Mouse (Mus musculus): ENCODE data around the gene Pom121.
"Not testable (repeated sequence)": the region's sequence is repeated elsewhere in the genome, so short reads cannot be mapped to it uniquely, and the experiment has no call there.

The Pom121 gene

DNA sequence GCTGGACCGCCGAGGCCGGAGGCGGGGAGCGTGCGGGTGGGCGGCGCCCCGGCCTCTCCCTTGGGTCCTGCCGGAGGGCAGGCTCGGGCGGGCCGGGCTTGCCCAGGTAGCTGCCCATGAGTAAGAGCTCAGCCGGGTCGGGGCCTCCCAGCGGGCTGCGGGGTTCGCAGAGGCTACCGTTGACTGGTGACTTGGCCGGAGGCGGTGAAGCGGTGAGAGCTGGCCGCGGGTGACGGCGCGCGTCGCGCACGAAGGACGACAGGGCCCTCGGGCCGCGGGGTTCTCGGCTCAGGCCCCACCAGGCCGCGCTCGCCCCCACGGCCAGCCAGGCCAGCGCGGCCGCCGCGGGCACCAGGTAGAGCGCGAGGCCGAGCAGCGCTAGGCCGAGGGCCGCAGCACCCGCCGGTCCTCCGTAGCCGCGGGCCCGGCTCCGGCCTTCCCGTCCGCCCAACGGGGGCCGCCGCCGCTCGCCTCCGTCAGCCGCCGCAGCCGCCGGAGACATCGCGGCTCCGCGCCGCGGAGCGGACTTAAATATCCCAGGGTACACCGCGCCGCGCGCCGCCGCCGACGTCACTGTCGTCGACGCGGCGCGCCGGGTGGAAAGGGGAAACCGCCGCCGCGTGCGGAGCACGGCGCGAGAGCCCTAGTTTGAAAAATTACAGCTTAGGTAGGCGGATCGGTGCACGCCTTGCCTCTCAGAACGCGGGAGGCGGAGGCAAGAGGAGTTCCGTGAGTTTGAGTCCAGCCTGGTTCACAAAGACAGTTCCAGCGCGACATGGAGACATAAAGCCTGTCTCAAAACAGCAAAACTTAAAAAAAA lies at the start of gene Pom121:
Gene Pom121 (minus strand): TSS at position 543 of the 820 bp plus-strand sequence.
- in situ Hi-C loops (cut with MboI, MseI), result no loop called here

DNA sequence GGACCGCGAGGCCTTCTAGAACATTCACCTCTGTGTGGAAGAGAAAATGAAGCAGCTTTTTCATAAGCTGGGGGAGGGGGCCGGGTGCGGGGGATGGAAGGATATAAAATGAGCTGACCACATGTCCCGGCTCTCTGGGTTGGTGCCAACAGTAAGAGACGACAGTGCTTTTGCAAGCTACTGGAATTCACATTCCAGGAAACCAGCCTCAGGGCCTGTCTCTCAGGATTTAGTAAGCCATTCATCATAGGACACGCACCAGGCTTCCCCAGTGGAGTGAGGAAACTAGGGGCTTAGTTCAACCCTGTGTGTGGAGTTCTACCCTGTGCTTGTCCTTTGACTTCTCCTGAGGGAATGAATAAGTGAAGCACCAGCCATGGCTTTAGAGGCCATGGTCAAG lies 48.1 kb upstream of the Pom121 start:
- in situ Hi-C loops (cut with MboI, MseI), result no loop called here

DNA sequence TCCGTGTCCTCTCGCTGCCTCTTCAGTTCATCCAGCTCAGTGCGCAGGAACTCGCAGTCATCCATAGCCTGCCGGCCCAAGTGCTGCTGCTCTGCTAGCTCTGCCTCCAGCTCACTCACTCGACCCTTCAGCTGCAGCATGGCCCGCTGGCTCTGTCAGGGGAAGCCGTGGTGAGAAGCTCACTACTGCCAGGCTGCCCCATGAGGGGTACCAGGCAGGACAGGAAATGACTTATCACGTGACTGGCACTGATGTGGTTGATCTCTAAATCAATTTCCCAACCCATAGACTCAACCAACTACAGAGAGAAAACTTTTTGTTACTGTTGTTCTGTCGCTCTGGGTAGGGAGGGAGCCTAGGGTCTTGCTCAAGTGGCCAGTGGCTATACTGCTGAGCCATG lies 40.7 kb upstream of the Pom121 start:
- in situ Hi-C loops (cut with MboI, MseI), result no loop called here

DNA sequence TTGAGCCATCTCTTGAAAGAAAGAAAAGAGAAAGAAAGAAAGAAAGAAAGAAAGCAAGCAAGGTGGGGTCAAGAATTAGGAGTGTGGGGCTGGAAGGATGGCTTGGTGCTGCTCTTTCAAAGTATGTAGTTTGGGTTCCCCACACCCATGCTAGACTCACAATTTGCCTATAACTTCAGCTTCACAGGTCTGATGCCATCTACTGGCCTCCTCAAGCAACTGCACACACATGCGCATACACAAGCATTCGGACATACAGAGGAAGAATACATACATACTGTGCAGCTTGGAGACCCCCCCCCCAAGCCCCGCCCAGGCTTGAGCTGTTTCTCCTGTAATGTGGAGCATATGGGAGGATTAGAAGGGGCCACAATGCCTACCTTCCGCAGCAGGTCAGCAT lies 39.5 kb upstream of the Pom121 start:
- in situ Hi-C loops (cut with MboI, MseI), result no loop called here

DNA sequence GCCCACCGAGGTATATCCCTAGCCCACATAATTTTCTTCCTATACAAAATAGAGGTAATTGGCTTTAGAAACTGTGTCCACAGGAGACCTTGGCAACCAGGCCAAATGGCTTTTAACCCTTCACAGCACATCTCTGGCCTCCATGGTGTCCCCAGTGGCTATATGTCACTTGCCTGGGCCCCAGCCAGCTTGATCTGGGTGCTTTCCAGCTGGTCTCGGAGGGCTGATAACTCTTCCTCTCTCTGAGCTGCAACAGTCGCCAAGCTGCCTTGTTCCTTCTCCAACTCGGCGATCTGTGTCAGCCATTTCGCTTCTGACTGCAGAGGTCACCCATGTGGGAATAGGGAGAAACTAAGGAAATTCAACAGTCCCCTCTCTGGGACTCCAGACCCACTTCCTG lies 36.8 kb upstream of the Pom121 start:
- in situ Hi-C loops (cut with MboI, MseI), result no loop called here

DNA sequence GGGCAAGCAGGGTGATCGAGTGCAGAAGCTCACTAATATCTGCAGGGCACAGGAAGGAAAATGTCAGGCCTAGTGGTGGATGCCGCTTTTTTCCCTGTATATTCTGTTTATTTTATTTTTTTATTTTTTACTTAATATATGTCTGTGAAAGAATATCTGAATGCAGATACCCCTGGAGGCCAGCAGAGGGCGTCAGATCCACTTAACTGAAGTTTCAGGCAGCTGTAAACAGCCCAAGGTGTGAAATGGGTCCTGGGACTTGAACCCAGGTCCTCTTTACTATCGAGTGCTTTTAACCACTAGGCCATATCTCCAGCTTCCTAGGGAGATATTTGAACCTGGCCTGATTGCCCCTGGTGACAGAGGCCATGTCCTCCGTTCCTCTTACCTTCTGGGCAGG lies 34.4 kb upstream of the Pom121 start:
- in situ Hi-C loops (cut with MboI, MseI), result no loop called here

DNA sequence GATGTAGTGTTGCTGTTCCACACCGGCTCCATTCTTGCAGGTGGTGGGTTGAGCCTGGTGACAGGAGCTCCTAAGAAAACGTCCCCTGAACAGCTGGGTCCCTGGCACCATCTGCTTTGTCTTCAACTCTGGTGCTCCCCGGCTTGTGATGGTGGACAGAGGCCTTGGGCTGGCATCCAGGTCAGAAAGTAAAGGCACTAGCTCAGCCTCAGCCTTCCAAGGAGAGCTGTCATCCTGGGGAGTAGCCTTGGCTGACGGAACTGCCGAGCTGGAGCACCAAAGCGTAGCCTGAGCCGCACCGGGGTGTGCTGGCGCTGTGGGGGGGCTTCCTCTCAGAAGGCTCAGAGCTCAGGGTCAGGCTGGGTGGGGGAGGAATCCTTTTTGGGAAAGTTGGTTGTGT lies 15.9 kb upstream of the Pom121 start:
- in situ Hi-C loops (cut with MboI, MseI), result no loop called here

DNA sequence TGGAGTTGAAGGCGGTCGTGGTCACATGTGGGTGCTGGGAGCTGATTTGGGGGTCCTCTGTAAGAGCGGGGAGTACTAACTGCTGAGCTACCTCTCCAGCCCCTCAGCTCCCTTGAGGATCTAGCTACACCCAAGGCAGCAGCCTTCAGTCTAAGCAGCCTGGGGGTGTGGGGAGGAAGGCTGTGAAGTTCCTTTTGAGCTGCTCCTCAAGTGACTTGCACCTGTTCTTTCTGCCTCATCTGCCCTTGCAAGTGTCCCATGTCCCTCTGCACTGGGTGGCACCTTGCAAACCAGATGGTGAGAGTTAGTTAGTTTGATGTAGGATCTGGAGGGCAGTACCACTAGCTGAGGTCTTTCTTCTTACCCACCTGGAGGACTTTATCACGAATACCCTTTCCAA lies 13.8 kb upstream of the Pom121 start:
- in situ Hi-C loops (cut with MboI, MseI), result no loop called here

DNA sequence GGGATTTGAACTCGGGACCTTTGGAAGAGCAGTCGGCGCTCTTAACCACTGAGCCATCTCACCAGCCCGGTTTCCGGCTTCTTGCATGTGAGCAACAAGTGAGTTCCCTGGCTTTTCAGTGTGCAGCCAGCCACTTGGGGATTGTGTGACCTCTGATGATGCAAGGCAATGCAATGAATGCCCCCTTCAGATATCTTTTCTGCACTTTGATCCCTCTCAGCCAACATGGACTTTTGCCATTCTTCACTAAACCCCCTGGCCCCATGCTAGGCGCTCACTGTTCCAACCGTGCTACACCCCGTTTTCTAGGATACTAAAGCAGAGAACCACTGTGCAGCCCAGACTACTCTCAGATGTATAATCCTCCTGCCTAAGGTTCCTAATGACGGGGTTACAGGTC lies 11.1 kb upstream of the Pom121 start:
- in situ Hi-C loops (cut with MboI, MseI), result no loop called here

DNA sequence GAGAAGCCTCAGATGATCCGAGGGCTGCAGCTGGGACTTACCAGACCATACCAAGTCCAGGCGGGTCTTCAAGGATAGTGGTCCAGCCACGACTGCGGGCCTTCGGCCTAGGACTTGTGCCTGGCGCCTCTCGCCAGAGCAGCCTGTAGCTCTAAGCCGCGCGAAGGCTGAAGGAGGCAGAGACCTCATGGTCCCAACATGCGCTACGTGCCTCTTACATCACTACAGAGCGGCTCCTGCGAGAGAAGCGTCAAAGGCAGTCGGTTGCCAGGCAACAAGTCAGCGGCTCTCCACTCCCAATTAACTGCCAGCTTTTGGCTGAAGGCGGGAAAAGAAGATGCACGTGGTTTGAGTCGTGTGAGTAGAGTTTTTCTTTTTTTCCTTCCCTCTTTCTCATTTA lies 10.3 kb upstream of the Pom121 start:
- in situ Hi-C loops (cut with MboI, MseI), result no loop called here

DNA sequence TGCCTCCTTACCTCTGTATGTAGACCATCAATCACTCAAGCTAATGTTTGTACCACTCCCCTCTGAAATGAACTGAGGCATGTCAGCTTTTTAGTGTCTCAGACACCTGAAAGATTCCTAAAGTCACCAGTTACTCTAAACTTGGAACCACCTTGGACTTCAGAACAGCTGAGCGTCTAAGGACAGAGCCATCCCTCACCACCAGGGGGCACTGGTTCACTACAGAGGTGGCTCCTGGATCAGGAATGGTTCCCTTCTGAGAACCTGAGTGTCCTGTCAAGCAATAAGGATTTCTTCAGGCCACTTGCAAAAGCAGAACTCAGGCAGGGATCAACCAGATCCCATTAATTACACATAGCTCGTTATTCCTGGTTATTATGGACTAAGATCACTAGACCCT lies 5.9 kb upstream of the Pom121 start:
- in situ Hi-C loops (cut with MboI, MseI), result no loop called here

DNA sequence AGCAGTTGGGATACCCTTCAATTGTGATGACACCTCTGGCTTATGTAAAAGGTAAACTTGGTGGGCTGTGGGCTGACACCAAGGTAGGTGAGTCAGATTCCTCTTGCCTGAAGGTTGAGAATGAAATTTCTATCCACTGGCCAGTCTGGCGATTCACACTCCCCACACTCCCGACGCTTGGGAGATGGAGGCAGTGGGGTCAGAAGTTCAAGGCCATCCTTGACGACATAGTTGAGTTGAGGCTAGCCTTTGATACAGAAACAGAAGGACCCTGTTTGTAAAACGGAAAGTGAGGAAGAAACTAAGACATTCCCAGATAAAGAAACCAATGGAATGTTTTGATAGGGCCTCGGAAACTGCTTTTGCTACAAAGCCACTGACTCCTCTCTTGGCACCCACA lies 5.0 kb upstream of the Pom121 start:
- in situ Hi-C loops (cut with MboI, MseI), result no loop called here

DNA sequence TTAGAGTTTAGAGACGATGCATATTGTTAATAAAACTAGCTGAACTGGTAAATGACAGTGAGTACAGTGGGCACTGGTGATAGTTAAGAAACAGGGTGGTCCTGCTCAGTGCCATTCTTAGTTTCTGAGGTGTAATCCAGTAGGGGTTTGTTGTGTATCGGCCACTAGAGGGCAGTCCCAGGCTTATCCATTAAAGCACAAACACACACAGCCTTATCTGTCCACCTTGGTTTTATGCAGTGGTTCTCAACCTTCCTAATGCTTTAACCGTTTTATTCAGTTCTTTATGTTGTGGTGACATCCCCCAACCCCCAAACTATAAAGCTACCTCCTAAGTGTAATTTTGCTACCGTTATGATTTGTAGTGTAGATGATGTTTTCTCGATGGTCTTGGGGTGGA lies 1.5 kb upstream of the Pom121 start:
- in situ Hi-C loops (cut with MboI, MseI), result no loop called here

DNA sequence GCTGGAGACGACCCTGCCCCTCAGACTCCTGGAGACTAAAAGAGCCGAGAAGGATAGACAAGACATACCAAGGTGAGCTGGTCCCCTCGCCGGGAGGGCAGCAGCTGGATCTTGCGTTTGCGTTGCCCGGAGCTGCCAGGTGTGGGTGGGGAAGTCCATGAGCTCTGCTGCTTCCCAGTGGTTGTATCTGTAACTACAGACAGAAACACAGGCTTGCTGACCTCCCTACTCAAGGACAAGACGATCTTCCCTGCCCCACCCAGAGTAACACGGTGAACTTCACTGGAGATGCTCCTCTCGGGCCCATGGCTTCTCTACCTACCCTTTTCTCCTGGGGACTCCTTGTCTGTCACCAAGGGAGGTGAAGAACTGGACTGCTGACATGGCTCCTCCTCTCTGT lies 10.6 kb downstream of the Pom121 start:
- in situ Hi-C loops (cut with MboI, MseI), result no loop called here

DNA sequence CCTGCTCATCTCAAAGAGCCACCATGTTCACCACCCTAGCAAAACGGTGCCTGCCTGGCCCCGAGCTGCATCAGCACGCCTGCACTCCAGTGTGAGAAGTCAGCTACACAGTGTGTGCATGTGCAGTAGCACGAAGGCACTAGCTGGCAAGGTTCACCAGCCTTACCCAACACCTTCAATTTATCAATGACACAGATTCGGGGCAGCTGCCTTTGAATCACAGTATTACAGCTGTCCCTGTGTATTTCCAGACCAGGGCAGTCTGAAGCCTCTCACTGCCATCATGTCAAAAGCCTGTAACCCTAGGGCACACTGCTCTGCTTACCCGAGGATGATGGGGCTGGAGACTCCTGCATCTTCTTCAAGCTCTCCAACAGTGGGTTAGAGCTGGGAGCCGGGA lies 11.6 kb downstream of the Pom121 start:
- in situ Hi-C loops (cut with MboI, MseI), result no loop called here

DNA sequence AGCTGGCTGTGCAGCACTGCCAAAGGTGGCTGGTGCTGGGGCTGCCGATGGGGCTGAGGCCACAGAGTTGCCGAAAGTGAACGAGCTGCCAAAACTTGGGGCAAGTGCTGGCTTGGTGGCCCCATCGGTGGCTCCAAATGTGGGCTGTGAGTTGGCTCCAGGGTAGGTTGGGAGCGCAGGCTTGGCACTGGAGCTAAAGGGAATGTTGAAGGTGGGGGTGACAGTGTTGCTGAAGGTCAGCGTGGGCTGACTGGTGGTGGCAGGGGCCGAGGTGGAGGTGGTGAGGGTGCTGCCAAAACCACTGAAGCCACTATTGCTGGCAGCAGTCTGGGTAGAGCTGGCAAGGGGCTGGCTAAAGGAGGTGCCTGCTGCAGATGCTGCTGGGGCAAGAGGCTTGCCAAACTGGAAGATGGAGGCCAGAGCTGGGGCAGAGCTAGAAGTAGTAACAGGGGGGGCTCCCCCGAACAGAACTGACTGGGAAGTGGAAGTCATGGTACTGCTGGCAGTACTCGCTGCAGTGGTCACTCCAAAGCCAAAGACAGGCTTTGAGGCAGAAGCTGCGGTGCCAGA lies 12.9 kb downstream of the Pom121 start:
- in situ Hi-C loops (cut with MboI, MseI), result no loop called here

DNA sequence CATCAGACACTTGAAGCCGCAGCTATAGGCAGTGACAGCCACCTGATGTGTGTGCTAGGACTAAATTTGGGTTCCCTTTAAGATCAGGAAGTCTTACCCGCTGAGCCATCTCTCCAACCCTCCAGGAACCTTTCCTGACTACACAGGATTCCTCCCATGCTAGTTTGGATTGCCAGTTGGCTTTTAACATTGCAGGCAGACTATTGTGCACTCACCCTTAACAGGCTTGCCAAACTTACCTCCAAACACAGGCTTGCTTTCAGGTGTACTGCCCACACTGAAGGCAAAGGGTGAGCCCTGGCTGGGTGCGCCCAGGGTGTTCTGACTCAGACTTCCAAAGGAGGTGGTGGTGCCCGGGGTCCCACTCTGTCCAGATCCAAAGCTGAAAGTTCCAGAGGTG lies 13.7 kb downstream of the Pom121 start:
- in situ Hi-C loops (cut with MboI, MseI), result no loop called here

DNA sequence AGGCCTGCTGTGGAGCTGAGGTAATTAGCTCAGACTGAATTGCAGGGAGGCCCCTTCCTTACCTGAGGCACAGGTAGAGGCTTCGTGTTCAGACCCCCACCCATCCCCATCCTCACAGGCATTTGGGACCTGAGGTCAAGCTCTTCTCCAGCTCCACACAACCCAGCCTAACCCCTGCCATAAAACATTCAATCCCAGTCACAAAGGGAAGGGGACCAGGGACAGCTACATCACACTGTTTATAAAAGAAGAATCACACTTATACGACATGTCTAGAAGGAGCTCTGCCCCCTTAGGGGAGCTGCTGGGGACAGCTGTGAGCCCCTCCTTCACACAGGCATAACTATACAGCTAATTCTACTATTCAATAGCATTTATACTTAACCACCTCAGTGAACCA lies 18.0 kb downstream of the Pom121 start:
- in situ Hi-C loops (cut with MboI, MseI), result no loop called here

DNA sequence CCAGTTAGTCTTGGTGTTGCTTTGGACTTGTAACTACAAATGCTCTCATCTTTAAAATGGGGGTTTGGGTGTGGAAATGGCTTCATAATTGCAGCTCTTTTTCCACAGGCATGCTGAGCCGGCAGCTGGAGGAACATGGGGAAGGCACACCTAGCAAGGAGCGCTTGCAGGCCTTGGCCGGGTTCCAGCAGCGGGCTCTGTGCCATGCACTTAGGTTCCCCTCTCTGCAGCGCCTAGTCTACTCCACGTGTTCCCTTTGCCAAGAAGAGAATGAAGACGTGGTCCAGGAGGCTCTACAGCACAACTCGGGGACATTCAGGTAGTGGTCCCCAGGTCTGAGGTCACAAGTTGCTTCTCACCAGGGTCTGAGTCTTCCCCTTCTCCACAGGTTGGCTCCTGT lies 19.2 kb downstream of the Pom121 start:
- in situ Hi-C loops (cut with MboI, MseI), result no loop called here

DNA sequence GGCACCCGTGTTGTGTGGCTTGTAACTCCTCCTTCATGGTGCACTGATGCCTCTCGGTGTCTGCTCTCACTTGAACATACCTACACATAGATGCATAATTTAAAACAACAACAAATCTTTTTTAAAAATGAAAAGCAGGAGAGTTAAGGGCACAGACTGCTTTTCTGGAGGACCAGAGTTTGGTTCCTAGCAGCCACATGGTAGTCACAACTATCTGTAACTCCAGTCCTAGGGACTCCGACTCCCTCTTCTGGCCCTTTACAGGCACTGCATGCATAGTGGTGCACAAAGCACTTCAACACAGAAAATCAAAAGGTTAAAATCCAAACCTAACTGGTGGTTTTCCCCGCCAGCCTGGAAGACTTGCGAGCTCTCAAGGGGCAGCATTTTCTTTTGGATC lies 20.7 kb downstream of the Pom121 start:
- in situ Hi-C loops (cut with MboI, MseI), result no loop called here

DNA sequence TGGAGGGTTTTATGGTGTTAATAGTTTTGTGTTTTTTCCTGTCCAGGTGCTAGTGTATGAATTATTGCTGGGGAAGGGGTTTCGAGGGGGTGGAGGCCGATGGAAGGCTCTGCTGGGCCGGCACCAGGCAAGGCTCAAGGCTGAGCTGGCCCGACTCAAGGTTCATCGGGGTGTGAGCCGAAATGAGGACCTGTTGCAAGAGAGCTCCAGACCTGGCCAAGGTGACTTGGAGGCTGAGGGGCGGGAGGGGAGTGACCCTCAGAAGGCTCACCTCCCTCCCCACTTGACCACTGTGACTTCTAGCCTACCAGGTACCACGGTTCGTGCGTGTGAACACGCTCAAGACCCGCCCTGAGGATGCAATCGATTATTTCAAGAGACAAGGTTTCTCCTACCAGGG lies 23.2 kb downstream of the Pom121 start:
- in situ Hi-C loops (cut with MboI, MseI), result no loop called here

DNA sequence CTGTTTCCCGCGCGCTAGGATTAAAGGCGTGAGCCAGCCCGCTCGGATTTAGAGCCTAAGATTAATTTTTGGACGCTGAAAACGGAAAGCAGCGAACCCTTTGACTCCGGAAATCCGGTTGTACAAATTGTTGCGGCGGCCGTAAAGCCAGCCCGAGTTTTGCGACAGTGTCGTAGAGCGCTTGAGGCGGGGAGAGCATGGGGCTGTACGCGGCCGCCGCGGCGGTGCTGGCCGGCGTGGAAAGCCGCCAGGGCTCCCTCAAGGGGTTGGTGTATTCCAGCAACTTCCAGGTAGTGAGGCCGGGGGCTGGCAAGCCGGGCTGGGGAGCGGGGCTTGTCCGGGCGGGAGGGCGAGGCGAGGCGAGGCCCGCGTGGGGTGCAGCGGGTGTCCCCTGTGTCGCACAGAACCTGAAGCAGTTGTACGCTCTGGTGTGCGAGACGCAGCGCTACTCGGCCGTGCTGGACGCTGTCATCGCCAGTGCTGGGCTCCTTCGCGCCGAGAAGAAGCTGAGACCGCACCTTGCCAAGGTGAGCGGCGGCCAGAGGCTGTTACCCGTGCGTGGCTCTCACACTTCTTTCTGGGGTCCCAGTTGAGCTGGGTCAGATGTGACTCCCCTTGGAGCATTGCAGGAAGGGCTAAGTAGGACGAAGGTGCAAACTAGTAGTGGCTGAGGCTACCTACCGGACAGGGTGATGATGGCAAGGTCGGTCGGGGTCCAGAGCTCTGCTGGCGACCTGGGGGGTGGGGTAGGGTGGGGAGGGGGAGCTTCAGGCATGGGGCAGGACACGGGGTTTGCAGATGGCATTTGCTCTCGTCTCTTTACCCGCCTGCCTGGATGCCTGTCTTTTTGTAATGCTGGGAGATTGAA lies 24.3 kb downstream of the Pom121 start, which contains the start of gene Nsun5:
Gene Nsun5 (plus strand): TSS at position 167 of the 868 bp plus-strand sequence.
- in situ Hi-C loops (cut with MboI, MseI), result no loop called here

DNA sequence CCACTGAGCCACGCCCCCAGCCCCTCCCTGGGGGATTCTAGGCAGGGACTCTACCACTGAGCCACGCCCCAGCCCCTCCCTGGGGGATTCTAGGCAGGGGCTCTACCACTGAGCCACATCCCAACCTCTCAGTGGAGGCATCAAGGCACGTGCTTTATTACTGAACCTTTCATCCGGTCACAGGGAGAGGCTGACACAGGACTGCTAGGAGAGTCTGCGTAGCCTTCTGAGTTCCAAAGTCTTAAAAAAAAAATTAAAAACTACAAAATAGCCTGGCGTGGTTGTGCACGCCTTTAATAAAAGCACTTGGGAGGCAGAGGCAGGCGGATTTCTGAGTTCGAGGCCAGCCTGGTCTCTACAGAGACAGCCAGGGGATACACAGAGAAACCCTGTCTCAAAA lies 25.1 kb downstream of the Pom121 start:
- in situ Hi-C loops (cut with MboI, MseI), result not testable (repeated sequence)

Data from regulatory T cell (primary cell).